Mouse (Mus musculus): ENCODE results near the gene Gm10553. TPM values are rescaled to one million over a fixed set of nuclear protein-coding genes. Genes with fewer than 3 reads are reported as not detected.
"Not testable (repeated sequence)": the region's sequence is repeated elsewhere in the genome, so short reads cannot be mapped to it uniquely, and the experiment has no call there.

Gene Gm10553
- polyA plus RNA-seq, 1 experiment from 2014 or later: not detected

DNA sequence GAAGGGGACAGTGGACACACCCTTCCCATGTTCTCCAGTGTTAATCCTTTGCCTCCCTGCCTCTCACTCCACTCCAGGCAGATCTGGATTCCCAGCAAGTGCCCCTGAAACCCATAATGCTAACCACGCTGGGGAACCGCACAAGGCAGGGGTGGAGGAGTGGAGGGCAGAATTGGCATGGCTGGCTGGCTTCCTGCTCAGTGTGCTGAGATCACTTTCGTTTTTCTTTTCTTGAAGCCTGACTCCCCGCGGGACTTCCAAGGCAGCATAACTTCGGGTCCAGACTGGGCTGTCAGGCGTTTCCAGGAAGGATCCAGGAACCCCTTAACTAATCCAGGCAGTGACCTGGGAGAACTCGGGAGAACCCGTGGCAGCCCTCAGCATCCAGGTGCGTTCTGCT lies 11.6 kb downstream of the Gm10553 start:
- not testable (repeated sequence) for ATAC-seq (replicated peaks; ENCODE audit: low FRiP score); H3K4me1 ChIP-seq; H3K9ac ChIP-seq; H3K9me3 ChIP-seq (replicated peaks); H3K4me2 ChIP-seq; H3K36me3 ChIP-seq; H3K27me3 ChIP-seq; H3K4me3 ChIP-seq (replicated peaks); H3K27ac ChIP-seq
- WGBS: 60% methylated on average over 10 of the region's 10 CpGs

GRCm38 (mm10) chr1:85112266-85112665 lies 12.3 kb downstream of the Gm10553 start:
- not testable (repeated sequence) for H3K4me3 ChIP-seq (replicated peaks); H3K27me3 ChIP-seq; H3K36me3 ChIP-seq; H3K4me1 ChIP-seq; H3K27ac ChIP-seq; ATAC-seq (replicated peaks; ENCODE audit: low FRiP score); H3K4me2 ChIP-seq; H3K9me3 ChIP-seq (replicated peaks); H3K9ac ChIP-seq
- 89% methylated on average over 7 of the region's 7 CpGs for WGBS

DNA sequence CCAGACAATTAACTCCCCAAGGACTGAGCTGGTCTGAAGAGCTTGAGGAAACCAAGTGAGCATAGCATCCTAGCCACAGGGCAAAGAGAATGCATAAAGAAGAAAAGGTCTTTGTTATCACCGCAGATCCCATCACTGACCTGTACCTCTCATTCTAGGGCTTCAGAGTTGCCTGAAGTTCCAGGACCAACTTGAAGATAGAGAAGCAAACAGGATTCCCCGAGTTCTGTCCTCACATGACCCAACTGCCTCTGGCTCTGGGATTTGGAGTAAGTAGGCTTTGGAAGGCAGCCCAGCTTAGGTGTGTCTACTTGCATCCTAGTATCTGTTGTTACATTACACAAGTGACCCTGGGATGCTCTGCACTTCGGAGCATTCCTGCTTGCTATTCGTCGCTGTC lies 12.9 kb downstream of the Gm10553 start:
- H3K9me3 ChIP-seq (replicated peaks); H3K4me2 ChIP-seq; H3K4me1 ChIP-seq; H3K27me3 ChIP-seq; H3K36me3 ChIP-seq; H3K27ac ChIP-seq; ATAC-seq (replicated peaks; ENCODE audit: low FRiP score); H3K9ac ChIP-seq; H3K4me3 ChIP-seq (replicated peaks): not testable (repeated sequence)
- 71% methylated on average over 2 of the region's 5 CpGs for WGBS

- not testable (repeated sequence) for H3K4me2 ChIP-seq; H3K4me1 ChIP-seq; H3K4me3 ChIP-seq (replicated peaks); H3K27ac ChIP-seq; H3K27me3 ChIP-seq; H3K9ac ChIP-seq; H3K36me3 ChIP-seq; H3K9me3 ChIP-seq (replicated peaks); ATAC-seq (replicated peaks; ENCODE audit: low FRiP score)
- 83% methylated on average over 3 of the region's 3 CpGs for WGBS
Observed at GRCm38 (mm10) chr1:85114078-85114477, 14.1 kb downstream of the Gm10553 start.

- H3K9me3 ChIP-seq (replicated peaks); H3K9ac ChIP-seq; H3K27ac ChIP-seq; H3K4me2 ChIP-seq; H3K4me1 ChIP-seq; H3K27me3 ChIP-seq; ATAC-seq (replicated peaks; ENCODE audit: low FRiP score); H3K4me3 ChIP-seq (replicated peaks); H3K36me3 ChIP-seq: not testable (repeated sequence)
- WGBS: 57% methylated on average over 6 of the region's 6 CpGs
Observed at GRCm38 (mm10) chr1:85114666-85115402, 14.9 kb downstream of the Gm10553 start.

- 71% methylated on average over 5 of the region's 6 CpGs for WGBS
- not testable (repeated sequence) for ATAC-seq (replicated peaks; ENCODE audit: low FRiP score)
Observed at GRCm38 (mm10) chr1:85117537-85117936, 17.6 kb downstream of the Gm10553 start.

GRCm38 (mm10) chr1:85118341-85118740 lies 18.4 kb downstream of the Gm10553 start:
- not testable (repeated sequence) for H3K9ac ChIP-seq; H3K4me1 ChIP-seq; H3K9me3 ChIP-seq (replicated peaks); H3K4me2 ChIP-seq; H3K27ac ChIP-seq; H3K4me3 ChIP-seq (replicated peaks); H3K27me3 ChIP-seq; H3K36me3 ChIP-seq; ATAC-seq (replicated peaks; ENCODE audit: low FRiP score)
- 85% methylated on average over 6 of the region's 6 CpGs for WGBS

More at GRCm38 (mm10) chr1:85117537-85117936, 17.6 kb downstream of the Gm10553 start:
- H3K9ac ChIP-seq; H3K27me3 ChIP-seq; H3K4me2 ChIP-seq; H3K4me1 ChIP-seq; H3K36me3 ChIP-seq; H3K9me3 ChIP-seq (replicated peaks); H3K4me3 ChIP-seq (replicated peaks); H3K27ac ChIP-seq: not testable (repeated sequence)

- H3K4me1 ChIP-seq; H3K27ac ChIP-seq; H3K9me3 ChIP-seq (replicated peaks); H3K4me2 ChIP-seq; ATAC-seq (replicated peaks; ENCODE audit: low FRiP score); H3K36me3 ChIP-seq; H3K27me3 ChIP-seq; H3K4me3 ChIP-seq (replicated peaks); H3K9ac ChIP-seq: not testable (repeated sequence)
- WGBS: 90% methylated on average over 4 of the region's 4 CpGs
Observed at GRCm38 (mm10) chr1:85121841-85122240, 21.9 kb downstream of the Gm10553 start.

GRCm38 (mm10) chr1:85133671-85134070 lies 33.7 kb downstream of the Gm10553 start:
- H3K9ac ChIP-seq; H3K9me3 ChIP-seq (replicated peaks); H3K27me3 ChIP-seq; H3K4me2 ChIP-seq; ATAC-seq (replicated peaks; ENCODE audit: low FRiP score); H3K27ac ChIP-seq; H3K36me3 ChIP-seq; H3K4me3 ChIP-seq (replicated peaks); H3K4me1 ChIP-seq: not testable (repeated sequence)
- WGBS: 92% methylated on average over 22 of the region's 22 CpGs

Other genes with a start within 250 kb of the Gm10553 start
- 0.37 and 0.47 TPM in 2 replicates for gene Slc16a14, start 165.0 kb upstream of the Gm10553 start, polyA plus RNA-seq (2015; fragmentation: Nextera tagmentation; extraction: Ambion mirVana)
- gene A530032D15Rik, start 9.7 kb downstream of the Gm10553 start, polyA plus RNA-seq (2015; fragmentation: Nextera tagmentation; extraction: Ambion mirVana): not detected in 2 replicates
- gene C130026I21Rik, start 170.4 kb downstream of the Gm10553 start, polyA plus RNA-seq (2015; fragmentation: Nextera tagmentation; extraction: Ambion mirVana): not detected in 2 replicates